Mouse (Mus musculus) bone marrow macrophage, adult 2 months (primary cell): ENCODE results near the gene 4930432M17Rik. TPM values are rescaled to one million over a fixed set of nuclear protein-coding genes. Genes with fewer than 3 reads are reported as not detected.

Experiments used
- H3K27ac ChIP-seq: 2 replicates; pipeline ENCODE4 v1.5.1; 2012; ENCODE audit warnings: low read depth, low read length; ENCODE audit not compliant: insufficient read depth
- H3K4me1 ChIP-seq: 2 replicates; pipeline ENCODE4 v1.6.1; 2012; ENCODE audit warnings: low read length; ENCODE audit not compliant: control insufficient read depth, insufficient read depth
- H3K4me3 ChIP-seq: 2 replicates; pipeline ENCODE4 v1.5.1; 2012; ENCODE audit warnings: mild to moderate bottlenecking, low read length, moderate library complexity; ENCODE audit not compliant: insufficient read depth
- CTCF ChIP-seq: IDR thresholded peaks from 2 replicates; pipeline ENCODE4 v1.5.1; 2012; ENCODE audit warnings: low read depth, mild to moderate bottlenecking, low read length, moderate library complexity
- POLR2A ChIP-seq: IDR thresholded peaks from 2 replicates; pipeline ENCODE4 v1.6.1; 2012; ENCODE audit warnings: mild to moderate bottlenecking, low read depth, low read length, borderline replicate concordance
- polyA plus RNA-seq: library from polyadenylated mRNA; stranded (reverse); fragments of >200 nt; gene quantifications from 2 replicates; pipeline ENCODE4 v1.2.4, GENCODE M21; 2012; ENCODE audit not compliant: missing spikeins, insufficient read depth, insufficient read length

The 4930432M17Rik gene
- polyA plus RNA-seq, 1 experiment = not detected

DNA sequence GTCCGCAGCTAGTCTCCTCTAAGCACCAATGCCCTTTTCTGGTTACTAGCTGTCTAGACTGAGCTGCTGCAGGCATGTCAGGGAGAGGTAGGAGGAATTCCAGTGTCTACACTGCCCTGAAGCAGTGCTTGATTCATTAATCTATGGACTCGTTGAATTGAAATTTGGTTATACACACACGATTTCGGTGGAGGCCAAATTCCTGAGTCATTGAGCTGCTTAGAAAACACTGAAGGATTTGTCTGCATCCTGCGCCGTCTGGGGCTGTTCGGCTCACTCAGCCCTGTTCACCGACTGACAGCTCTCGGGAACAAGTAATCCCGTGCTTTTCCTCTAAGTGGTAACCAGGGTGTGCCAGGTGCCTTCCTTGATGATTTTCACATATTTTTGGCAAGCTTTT, 55.1 kb downstream of the 4930432M17Rik start:
- peaks cover 14% of the 10 kb centered on the region for H3K4me1 ChIP-seq
- TF ChIP-seq CTCF = no peak
- TF ChIP-seq POLR2A = no peak
- H3K27ac ChIP-seq = no peak overlapping the region
- no peak overlapping the region for H3K4me3 ChIP-seq

DNA sequence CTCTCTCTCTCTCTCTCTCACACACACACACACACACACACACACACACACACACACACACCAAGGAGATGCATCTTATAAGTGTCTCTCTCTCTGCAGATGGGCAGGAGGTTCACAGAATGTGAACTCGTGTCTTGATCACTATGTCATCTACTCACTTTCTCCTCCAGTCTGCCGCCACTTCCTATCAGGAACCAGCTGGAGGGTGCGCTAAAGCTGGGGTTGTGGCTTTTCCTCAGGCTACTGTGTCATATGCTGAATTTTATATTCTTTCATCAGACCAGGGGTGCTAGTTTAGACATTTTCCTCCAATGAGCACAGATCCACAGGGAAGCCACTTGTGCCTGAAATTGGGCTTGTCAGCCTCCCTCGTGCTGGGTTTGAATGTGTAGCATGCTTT, 59.1 kb downstream of the 4930432M17Rik start:
- peaks cover 4% of the 10 kb centered on the region; the same call in 1 of the 2 replicates for H3K4me1 ChIP-seq
- TF ChIP-seq CTCF (no peak), POLR2A (no peak)
- no peak overlapping the region for H3K4me3 ChIP-seq
- H3K27ac ChIP-seq = no peak overlapping the region

Other genes with a start within 250 kb of the 4930432M17Rik start
- gene Cnn3, start 244.3 kb upstream of the 4930432M17Rik start, polyA plus RNA-seq = 1.3 and 3.6 TPM in 2 replicates
- gene Slc44a3, start 138.4 kb upstream of the 4930432M17Rik start, polyA plus RNA-seq = not detected in 2 replicates
- 0.44 TPM in 1 of 2 replicates, not detected in the other for gene F3, start 52.8 kb downstream of the 4930432M17Rik start, polyA plus RNA-seq
- 18.7 and 19.3 TPM in 2 replicates for gene Abcd3, start 144.5 kb downstream of the 4930432M17Rik start, polyA plus RNA-seq